Mouse (Mus musculus): ENCODE data around the gene Twf2.
"Not testable (repeated sequence)": the region's sequence is repeated elsewhere in the genome, so short reads cannot be mapped to it uniquely, and the experiment has no call there.

The Twf2 gene

GRCm38 (mm10) chr9:106202819-106203636 lies at the start of gene Twf2:
Gene Twf2, plus strand, starts transcription at chr9:106203108.
- peak; percentile 91 for DNase-seq (ENCODE audit: extremely low spot score, low spot score)

DNA sequence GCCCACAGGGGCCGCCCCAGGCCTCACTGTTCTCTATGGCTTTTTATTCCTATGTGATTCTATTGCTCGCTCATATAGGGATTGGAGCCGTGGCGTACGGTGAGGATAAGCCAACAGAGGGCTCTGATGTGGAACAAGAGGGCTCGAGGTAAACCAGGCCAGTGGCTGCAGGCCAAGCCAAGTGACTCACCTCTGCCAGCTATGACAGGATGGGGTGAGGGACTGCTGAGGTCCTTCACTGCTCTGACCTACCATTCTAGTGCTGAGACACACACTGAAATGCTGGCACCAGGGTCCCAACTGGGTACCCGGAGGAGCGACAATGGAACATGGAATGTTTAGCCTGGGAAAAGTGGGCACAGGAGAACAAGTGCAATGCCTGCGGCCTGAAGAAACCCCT lies 48.8 kb upstream of the Twf2 start:
- DNase-seq (ENCODE audit: extremely low spot score, low spot score) = no peak

DNA sequence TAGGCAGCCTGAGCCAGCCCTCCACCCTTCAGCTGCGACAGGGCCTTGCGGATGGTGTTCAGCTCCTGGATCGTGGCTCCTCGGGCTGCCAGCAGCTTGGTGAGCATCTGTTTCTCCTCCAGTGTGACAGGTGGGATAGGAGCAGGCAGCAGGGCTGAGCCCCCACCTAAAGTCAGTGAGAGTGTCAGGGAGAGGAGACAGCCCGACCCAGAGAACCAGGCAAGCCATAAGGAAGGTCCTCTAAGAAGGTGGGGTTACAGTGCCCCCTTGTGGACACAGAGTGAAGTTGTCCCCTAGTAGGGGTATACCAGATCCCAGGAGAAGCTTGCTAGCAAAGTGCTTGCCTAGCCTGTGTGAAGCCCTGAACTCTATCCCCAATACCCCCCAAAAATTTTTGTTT lies 46.5 kb upstream of the Twf2 start:
- peak; percentile 64 for DNase-seq (ENCODE audit: extremely low spot score, low spot score)

- no peak for DNase-seq (ENCODE audit: extremely low spot score, low spot score)
Observed at GRCm38 (mm10) chr9:106156921-106157622, 45.8 kb upstream of the Twf2 start.

GRCm38 (mm10) chr9:106157623-106157925 lies 45.3 kb upstream of the Twf2 start:
- DNase-seq (ENCODE audit: extremely low spot score, low spot score) = no peak

DNA sequence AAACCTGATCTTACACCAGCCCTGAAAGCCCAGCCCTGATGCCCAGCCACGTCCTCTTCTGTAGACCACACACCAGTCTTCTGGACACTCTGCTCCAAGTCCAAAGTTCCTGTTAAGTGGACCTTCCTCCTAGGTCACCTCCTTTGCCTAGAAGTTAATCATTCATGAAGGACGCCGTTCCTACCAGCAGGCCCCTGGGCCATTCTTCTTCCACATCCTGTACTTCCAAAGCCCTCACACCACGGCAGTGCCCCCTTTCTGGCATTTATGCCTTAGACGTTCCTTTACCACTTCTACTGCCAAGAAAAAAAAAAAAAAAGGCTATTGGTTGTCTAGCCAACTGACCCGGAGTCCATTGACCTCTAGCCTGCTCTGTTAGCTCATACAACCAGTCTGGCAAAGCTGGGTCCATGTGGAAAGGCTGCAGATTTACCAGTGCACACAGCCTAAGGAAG lies 44.8 kb upstream of the Twf2 start, which contains the start of gene Glyctk:
Glyctk (minus strand) TSS at position 102 of the 455 bp plus-strand sequence.
- DNase-seq (ENCODE audit: extremely low spot score, low spot score) = no peak

- DNase-seq (ENCODE audit: extremely low spot score, low spot score) = no peak
Observed at GRCm38 (mm10) chr9:106159237-106159636, 43.7 kb upstream of the Twf2 start.

DNA sequence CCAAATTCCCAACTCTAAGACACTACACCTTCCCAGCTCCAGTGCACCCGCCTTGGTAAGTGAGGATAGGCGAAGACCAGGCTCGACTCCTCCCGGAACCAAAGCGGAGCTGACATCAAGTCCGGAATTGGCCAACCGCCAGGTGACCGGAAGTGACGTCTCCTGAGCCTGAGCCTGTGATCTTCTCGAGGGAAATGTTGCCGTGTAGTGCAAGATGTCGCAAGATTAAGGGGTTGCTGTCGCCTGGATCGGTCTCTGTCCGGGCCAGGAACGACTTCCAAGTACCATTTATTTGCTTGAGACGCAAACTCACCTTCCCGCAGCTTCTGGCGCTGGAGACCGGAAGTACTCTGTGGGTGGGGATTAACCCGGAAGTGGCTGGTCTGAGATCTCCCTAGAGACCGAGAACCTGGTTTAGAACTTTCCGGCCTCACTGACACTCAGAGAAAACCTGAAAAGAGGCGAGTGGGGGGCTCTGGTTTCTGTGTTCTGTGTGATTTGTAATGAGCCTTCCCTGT lies 43.1 kb upstream of the Twf2 start:
- DNase-seq (ENCODE audit: extremely low spot score, low spot score) = peak; percentile 94

DNA sequence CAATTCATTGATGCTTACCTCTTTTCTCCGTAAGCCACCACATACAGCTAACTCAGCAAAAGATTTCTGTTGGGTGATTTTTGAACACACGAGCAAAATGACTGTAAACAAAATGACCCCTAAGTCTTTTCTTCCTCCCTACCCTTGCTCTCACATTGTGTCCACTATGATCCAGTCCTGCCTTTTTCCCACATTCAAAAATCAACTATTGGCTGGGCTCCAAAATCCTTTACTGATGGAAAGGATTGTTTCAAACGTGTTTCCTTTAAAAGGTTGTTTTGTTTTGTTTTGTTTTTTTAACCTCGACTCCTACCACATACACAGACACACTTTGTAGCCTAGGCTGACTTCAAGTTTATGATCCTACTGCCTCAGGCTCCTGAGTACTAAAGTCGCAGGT lies 42.5 kb upstream of the Twf2 start:
- no peak for DNase-seq (ENCODE audit: extremely low spot score, low spot score)

- no peak for DNase-seq (ENCODE audit: extremely low spot score, low spot score)
Observed at GRCm38 (mm10) chr9:106166709-106167108, 36.2 kb upstream of the Twf2 start.

DNA sequence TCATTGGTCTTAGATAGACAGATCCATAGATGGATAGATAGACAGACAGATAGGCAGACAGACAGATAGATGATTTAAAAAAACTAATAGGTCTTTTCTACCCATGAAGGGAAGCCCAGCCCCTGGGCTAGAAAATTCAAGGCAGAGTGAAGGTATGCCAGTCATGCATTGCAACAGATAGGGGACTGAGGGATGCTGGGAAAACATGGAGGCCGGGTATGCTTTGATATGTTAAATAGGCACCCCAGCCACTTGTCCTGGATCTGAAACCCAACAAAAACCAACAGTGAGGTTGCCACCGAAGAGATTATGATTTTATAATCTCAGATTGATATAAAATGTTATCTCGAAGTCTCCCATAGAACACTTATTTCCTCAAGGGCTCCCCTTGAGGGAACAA lies 35.7 kb upstream of the Twf2 start:
- DNase-seq (ENCODE audit: extremely low spot score, low spot score) = no peak

DNA sequence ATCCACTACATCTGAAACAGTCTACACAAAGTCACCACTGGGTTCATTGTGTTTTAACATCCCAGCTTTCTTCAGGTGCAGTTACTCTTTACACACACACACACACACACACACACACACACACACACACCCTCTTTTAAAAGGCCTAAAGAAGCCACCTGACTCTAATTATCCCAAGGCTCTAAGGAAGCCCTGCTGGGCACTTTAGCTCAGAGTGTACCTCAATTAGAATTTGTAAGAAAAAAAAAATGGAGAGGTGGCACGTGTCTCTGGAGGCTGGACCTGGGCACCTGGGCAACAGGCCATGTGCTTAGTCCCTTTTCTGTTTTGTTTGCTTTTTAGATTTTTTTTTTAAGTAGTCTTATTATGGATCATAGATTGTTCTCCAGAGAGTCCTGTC lies 35.2 kb upstream of the Twf2 start:
- no peak for DNase-seq (ENCODE audit: extremely low spot score, low spot score)

DNA sequence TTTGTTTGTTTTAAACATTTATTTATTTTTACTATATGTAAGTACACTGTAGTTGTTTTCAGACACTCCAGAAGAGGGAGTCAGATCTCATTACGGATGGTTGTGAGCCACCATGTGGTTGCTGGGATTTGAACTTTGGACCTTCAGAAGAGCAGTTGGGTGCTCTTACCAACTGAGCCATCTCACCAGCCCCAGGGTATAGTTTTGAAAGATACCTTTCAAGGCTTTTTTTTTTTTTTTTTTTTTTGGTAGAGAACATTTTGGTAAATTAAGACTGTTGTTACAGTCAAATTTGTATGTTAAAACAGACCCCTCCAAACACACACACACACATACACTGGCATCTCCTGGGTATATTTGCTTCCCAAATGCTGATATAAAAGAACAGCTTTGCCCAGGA lies 33.9 kb upstream of the Twf2 start:
- not testable (repeated sequence) for DNase-seq (ENCODE audit: extremely low spot score, low spot score)

DNA sequence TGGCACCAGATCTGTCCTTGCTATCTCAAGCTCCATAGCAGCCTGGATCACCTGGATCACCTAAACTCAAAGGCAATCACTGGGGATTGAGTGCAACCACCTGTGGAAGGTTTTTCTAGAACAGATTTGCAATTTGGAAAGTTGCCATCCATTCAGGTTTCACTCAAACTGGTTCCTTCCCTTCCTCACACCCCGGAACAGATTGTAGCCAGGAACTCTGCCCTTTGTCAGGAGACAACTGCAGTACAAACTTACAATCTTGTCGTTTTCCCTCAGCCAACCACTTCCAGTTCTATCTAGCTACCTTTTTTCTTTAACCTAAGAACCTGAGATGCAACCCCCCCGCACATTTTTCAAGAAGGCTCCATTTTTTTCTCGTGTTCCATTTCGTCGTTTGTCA lies 33.0 kb upstream of the Twf2 start:
- DNase-seq (ENCODE audit: extremely low spot score, low spot score) = no peak

DNA sequence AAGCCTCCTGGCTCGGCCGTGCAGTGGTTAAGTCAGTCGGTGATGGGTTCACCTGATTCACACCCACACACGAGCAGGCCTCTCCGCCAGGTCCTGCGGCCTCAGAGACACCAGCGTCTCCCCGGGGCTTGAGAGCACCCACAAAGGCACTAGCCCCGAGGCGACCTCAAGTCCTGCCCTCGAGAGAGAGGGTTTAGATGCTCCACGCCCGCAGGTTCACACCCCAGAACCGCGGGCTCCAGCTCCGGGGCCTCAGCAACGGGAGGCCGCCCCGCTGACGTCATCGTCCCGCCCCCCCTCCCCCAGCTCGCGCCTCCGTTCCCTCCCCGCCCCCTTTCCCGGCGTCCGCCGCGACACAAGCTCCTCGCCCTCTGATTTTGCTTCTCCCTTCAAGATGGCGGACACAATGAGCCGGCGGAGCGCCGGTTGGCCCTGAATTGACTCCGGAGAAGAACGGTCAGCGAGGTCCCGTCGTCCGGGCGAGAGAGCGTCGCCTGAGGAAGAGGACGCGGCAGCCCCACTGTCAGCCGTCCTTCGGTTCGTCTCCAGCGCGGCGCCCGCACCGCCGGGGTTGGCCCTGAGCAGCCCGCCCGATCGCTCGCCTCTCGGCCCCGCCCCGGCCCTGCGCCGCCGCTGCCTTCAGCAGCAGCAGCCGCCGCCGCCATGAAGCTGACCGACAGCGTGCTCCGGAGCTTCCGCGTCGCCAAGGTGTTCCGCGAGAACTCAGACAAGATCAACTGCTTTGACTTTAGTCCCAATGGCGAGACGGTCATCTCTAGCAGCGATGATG lies 32.2 kb upstream of the Twf2 start, which contains the start of gene Wdr82:
Wdr82 (plus strand) TSS at position 373 of the 790 bp plus-strand sequence.
- DNase-seq (ENCODE audit: extremely low spot score, low spot score) = peak; percentile 94

DNA sequence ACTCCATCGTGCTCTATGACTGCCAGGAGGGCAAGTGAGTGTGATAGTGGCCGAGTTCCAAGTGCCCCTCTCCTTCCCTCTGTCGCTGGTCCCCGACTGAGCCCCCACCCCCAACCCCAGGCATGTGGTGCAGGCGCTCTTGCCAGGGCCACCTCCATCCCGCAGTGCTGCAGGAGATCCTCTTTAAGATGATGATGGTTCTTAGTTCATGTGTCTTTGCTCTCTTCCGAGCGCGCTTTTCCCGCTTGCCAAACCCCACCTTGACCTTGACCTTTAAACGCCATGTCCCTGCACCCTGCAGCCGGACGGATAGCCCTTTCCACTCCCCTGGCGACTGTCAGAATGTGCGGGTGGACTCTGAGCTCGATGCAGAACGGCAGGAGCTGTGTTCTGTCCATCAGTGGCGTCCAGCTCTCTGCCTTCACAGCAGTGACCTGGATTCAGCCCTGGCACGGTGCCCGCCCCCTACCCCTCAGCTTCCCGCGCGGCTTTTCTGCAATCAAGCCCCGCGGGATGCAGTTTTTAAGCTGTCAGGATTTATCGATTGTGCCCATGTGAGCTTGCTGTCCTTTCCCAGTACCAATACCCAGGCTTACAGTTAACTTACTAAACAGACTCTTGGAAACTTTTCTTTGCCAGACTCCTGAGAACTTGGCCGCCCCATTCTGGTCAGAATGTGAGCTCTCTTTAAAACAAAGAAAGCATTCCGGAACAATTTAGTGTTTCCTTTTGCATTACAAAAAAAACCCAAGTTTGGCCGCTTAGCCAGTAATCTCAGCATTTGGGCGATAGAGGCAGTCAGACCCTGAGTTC lies 31.4 kb upstream of the Twf2 start:
- no peak for DNase-seq (ENCODE audit: extremely low spot score, low spot score)

- DNase-seq (ENCODE audit: extremely low spot score, low spot score) = no peak
Observed at GRCm38 (mm10) chr9:106172527-106172926, 30.4 kb upstream of the Twf2 start.

DNA sequence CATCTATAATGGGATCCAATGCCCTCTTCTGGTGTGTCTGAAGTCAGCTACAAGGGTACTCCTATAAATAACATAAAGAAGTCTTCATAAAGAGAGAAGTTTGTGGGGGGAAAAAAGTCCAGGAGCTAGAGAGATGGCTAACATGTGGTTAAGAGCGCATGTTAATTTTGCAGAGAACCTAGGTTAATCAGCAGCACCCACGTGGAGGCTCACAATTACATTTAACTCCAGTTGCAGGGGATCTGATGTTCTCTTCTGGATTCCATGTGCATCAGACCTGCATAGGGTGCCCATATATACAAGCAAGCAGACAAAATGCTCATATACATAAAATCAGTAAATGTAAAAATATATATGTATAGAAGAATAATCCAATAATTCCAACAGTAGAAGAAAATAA lies 29.5 kb upstream of the Twf2 start:
- no peak for DNase-seq (ENCODE audit: extremely low spot score, low spot score)

GRCm38 (mm10) chr9:106175552-106176200 lies 27.2 kb upstream of the Twf2 start:
- no peak for DNase-seq (ENCODE audit: extremely low spot score, low spot score)

DNA sequence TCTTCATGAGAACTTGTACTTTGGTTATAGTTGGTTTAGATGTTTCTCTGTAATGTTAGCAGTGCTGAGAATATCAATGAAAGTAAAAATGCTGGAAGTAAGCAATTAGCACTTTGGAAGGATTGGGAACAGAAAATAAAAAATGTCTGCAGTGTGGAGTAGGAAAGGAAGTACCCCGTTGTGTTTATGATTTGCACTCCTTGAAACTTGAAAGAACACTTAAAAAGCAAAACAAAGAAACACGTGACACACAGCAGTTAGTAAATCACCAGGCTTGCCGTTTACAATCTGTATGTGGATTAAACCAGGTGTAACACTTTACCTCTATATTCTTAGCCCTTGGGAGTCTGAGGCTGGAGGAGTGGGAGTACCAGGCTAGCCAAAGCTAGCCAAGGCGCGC lies 26.1 kb upstream of the Twf2 start:
- DNase-seq (ENCODE audit: extremely low spot score, low spot score) = no peak

Data from neural tube, embryonic 10.5 days (tissue).